Mouse (Mus musculus): ENCODE measurements around the gene Teddm1a. TPM values are rescaled to one million over a fixed set of nuclear protein-coding genes. Genes with fewer than 3 reads are reported as not detected.

The Teddm1a gene
- polyA plus RNA-seq, 2 experiments: not detected

- no peaks in the 10 kb centered on the region for H3K27me3 ChIP-seq (ENCODE audit: control insufficient read depth, insufficient read depth, low read length)
- H3K27ac ChIP-seq (replicated peaks; ENCODE audit: low read depth, low read length): no peak overlapping the region
- DNase-seq (ENCODE audit: low spot score) (no peak), ATAC-seq (ENCODE audit: low FRiP score, low read depth) (no peak)
- peaks cover 53% of the 10 kb centered on the region for H3K36me3 ChIP-seq (ENCODE audit: control insufficient read depth, insufficient read depth, low read length)
- no peak overlapping the region for H3K9ac ChIP-seq (ENCODE audit: low read depth, low read length, severe bottlenecking)
- WGBS: 91% methylated on average over 5 of the region's 5 CpGs
- H3K4me1 ChIP-seq (ENCODE audit: control insufficient read depth, insufficient read depth, low read length): no peaks in the 10 kb centered on the region
- TF ChIP-seq POLR2A (IDR thresholded peaks at IDR 0.05; ENCODE audit: borderline replicate concordance, extremely low read depth, insufficient read depth, insufficient read length): no peak
- no peak overlapping the region for H3K4me2 ChIP-seq (replicated peaks; ENCODE audit: low read depth, low read length, severe bottlenecking)
- no peak overlapping the region for H3K4me3 ChIP-seq (replicated peaks; ENCODE audit: low read length)
- no peaks in the 10 kb centered on the region for H3K9me3 ChIP-seq (ENCODE audit: control insufficient read depth, low read length)
Measured at GRCm38 (mm10) chr1:153910423-153910822, 18.9 kb downstream of the Teddm1a start.

- 88% methylated on average over 6 of the region's 6 CpGs for WGBS
- H3K4me2 ChIP-seq (replicated peaks; ENCODE audit: low read depth, low read length, severe bottlenecking): no peak overlapping the region
- DNase-seq (ENCODE audit: low spot score) (no peak), ATAC-seq (ENCODE audit: low FRiP score, low read depth) (no peak)
- H3K4me3 ChIP-seq (replicated peaks; ENCODE audit: low read length): no peak overlapping the region
- H3K27me3 ChIP-seq (ENCODE audit: control insufficient read depth, insufficient read depth, low read length): no peaks in the 10 kb centered on the region
- H3K9me3 ChIP-seq (ENCODE audit: control insufficient read depth, low read length): no peaks in the 10 kb centered on the region
- peaks cover 44% of the 10 kb centered on the region for H3K36me3 ChIP-seq (ENCODE audit: control insufficient read depth, insufficient read depth, low read length)
- no peak for TF ChIP-seq POLR2A (IDR thresholded peaks at IDR 0.05; ENCODE audit: borderline replicate concordance, extremely low read depth, insufficient read depth, insufficient read length)
- H3K4me1 ChIP-seq (ENCODE audit: control insufficient read depth, insufficient read depth, low read length): no peaks in the 10 kb centered on the region
- H3K27ac ChIP-seq (replicated peaks; ENCODE audit: low read depth, low read length): no peak overlapping the region
- H3K9ac ChIP-seq (ENCODE audit: low read depth, low read length, severe bottlenecking): no peak overlapping the region
Measured at GRCm38 (mm10) chr1:153911276-153911795, 19.8 kb downstream of the Teddm1a start.

DNA sequence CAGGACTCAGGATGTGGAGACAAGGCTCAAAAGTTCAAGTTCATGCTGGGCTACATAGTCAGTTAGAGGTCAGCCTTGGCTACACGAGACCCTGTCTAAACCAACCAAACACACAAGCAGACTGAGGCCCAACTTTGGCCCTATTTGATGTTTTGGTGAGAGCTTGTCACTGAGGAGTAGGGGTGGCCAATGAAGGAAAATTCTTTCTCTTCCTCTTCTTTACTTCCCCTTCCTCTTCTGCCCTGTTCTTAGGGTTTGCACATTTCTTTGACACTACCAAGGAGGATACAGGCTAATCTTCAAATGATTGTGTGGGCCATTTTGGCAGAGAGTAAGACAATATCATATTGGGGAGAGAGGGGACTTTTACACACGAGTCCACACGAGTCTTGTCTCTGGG lies 22.3 kb downstream of the Teddm1a start:
- no peak overlapping the region for H3K4me3 ChIP-seq (replicated peaks; ENCODE audit: low read length)
- H3K4me2 ChIP-seq (replicated peaks; ENCODE audit: low read depth, low read length, severe bottlenecking): no peak overlapping the region
- no peak overlapping the region for H3K9ac ChIP-seq (ENCODE audit: low read depth, low read length, severe bottlenecking)
- H3K36me3 ChIP-seq (ENCODE audit: control insufficient read depth, insufficient read depth, low read length): peaks cover 19% of the 10 kb centered on the region
- no peaks in the 10 kb centered on the region for H3K27me3 ChIP-seq (ENCODE audit: control insufficient read depth, insufficient read depth, low read length)
- ATAC-seq (ENCODE audit: low FRiP score, low read depth) (no peak), DNase-seq (ENCODE audit: low spot score) (no peak)
- no peak overlapping the region for H3K27ac ChIP-seq (replicated peaks; ENCODE audit: low read depth, low read length)
- TF ChIP-seq POLR2A (IDR thresholded peaks at IDR 0.05; ENCODE audit: borderline replicate concordance, extremely low read depth, insufficient read depth, insufficient read length): no peak
- no peaks in the 10 kb centered on the region for H3K4me1 ChIP-seq (ENCODE audit: control insufficient read depth, insufficient read depth, low read length)
- no peaks in the 10 kb centered on the region for H3K9me3 ChIP-seq (ENCODE audit: control insufficient read depth, low read length)
- 81% methylated on average over 3 of the region's 3 CpGs for WGBS

DNA sequence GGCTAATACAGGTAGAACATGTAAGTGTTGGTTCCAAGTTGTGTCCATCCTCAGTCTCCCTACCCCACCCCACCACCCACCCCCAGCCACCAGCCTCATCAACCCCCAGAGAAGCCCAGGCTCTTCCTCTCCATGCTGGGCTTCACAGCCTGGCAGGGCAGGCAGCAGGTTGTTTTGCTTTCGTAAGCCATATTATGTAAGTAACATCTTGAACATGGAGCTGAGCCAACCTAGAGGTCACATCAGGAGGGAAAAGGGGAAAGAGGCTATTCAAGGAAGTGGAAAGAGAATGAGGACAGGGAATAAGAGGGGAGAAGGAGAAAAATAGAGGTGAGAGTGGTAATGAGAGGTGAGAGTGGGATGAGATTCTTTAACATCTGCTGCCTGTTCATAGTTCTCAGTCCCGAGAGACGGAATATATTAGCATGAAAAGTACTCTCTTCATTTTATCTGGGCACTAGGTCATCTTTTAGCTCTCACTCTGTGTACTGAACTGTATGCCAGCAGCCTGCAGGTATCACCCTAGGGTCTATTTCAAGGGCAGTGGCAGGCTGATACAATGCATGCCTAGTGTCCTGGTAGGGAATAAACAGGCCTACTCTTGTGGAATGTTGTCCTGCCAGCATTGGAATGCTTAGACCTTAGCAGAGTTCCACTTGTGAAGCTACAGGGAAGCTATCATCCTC lies 27.1 kb downstream of the Teddm1a start:
- no peak overlapping the region for H3K9ac ChIP-seq (ENCODE audit: low read depth, low read length, severe bottlenecking)
- no peak for DNase-seq (ENCODE audit: low spot score)
- no peaks in the 10 kb centered on the region for H3K9me3 ChIP-seq (ENCODE audit: control insufficient read depth, low read length)
- no peaks in the 10 kb centered on the region for H3K4me1 ChIP-seq (ENCODE audit: control insufficient read depth, insufficient read depth, low read length)
- H3K36me3 ChIP-seq (ENCODE audit: control insufficient read depth, insufficient read depth, low read length): no peaks in the 10 kb centered on the region
- H3K27me3 ChIP-seq (ENCODE audit: control insufficient read depth, insufficient read depth, low read length): no peaks in the 10 kb centered on the region
- no peak for ATAC-seq (ENCODE audit: low FRiP score, low read depth)
- WGBS: 86% methylated on average over 3 of the region's 3 CpGs
- no peak for TF ChIP-seq POLR2A (IDR thresholded peaks at IDR 0.05; ENCODE audit: borderline replicate concordance, extremely low read depth, insufficient read depth, insufficient read length)
- H3K4me2 ChIP-seq (replicated peaks; ENCODE audit: low read depth, low read length, severe bottlenecking): no peak overlapping the region
- H3K4me3 ChIP-seq (replicated peaks; ENCODE audit: low read length): no peak overlapping the region
- H3K27ac ChIP-seq (replicated peaks; ENCODE audit: low read depth, low read length): no peak overlapping the region

GRCm38 (mm10) chr1:153921642-153922041 lies 30.1 kb downstream of the Teddm1a start:
- no peak for TF ChIP-seq POLR2A (IDR thresholded peaks at IDR 0.05; ENCODE audit: borderline replicate concordance, extremely low read depth, insufficient read depth, insufficient read length)
- no peak overlapping the region for H3K4me2 ChIP-seq (replicated peaks; ENCODE audit: low read depth, low read length, severe bottlenecking)
- ATAC-seq (ENCODE audit: low FRiP score, low read depth) (no peak), DNase-seq (ENCODE audit: low spot score) (no peak)
- no peaks in the 10 kb centered on the region for H3K36me3 ChIP-seq (ENCODE audit: control insufficient read depth, insufficient read depth, low read length)
- H3K9ac ChIP-seq (ENCODE audit: low read depth, low read length, severe bottlenecking): no peak overlapping the region
- WGBS: 94% methylated on average over 3 of the region's 3 CpGs
- no peaks in the 10 kb centered on the region for H3K27me3 ChIP-seq (ENCODE audit: control insufficient read depth, insufficient read depth, low read length)
- no peak overlapping the region for H3K27ac ChIP-seq (replicated peaks; ENCODE audit: low read depth, low read length)
- no peak overlapping the region for H3K4me3 ChIP-seq (replicated peaks; ENCODE audit: low read length)
- H3K4me1 ChIP-seq (ENCODE audit: control insufficient read depth, insufficient read depth, low read length): no peaks in the 10 kb centered on the region
- H3K9me3 ChIP-seq (ENCODE audit: control insufficient read depth, low read length): no peaks in the 10 kb centered on the region
